Mouse (Mus musculus) subcutaneous adipose tissue, adult 2 months (tissue): ENCODE results near the gene Dusp16. TPM values are rescaled to one million over a fixed set of nuclear protein-coding genes. Genes with fewer than 3 reads are reported as not detected.

Source experiments
- polyA plus RNA-seq: library from polyadenylated mRNA; depleted of rRNA; stranded (reverse); fragments of >200 nt; gene quantifications from 2 replicates; pipeline ENCODE4 v1.2.3, GENCODE M21; 2012; ENCODE audit warnings: low replicate concordance; rRNA removed

Dusp16 gene
- 10.2 and 20.2 TPM in 2 replicates for polyA plus RNA-seq

DNA sequence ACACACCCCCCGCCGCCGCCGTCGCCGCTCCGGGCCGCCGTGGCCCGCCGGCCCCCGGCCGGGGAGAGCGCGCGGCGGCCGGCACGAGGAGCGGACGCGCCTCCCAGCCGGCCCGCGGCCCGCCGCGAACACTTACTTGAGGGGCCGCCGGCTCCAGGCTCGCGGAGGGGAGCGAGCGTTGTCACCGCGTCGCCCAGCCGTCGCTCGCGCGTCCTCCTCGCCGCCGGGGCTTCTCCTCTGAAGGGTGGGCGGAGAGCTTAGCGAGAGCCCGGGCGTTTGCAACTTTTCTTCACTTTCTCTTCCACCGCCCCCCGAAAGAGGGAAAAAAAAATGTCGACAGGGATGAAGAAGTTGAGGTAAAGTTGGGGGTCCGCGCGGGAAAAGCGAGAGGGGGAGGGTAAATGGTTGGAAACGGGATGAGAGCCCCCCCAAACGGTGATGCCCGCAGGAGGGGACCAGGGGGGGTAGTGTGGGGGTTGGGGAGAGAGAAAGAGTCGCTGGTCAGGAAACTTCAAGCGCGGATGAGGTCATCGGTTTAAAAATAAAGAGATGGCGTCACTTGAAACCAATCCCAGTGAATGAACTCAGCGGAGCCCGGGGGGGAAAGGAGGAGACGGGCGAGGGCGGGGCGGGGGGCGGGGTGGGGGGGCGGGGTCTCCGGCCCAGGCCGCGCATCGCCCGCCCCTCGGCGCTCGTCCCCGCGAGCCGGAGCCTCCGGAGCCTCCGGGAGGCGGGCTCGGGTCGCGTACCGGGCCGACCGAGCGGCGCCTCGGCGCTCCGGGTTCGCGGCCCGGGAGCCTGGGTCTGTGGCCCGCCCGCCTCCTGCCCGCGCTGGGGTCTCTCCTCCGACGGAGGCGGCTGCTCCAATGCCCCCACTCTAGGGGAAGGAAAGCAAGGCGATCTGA is at the start of gene Dusp16:
Gene Dusp16 (minus strand): TSS at position 485 of the 905 bp plus-strand sequence.

DNA sequence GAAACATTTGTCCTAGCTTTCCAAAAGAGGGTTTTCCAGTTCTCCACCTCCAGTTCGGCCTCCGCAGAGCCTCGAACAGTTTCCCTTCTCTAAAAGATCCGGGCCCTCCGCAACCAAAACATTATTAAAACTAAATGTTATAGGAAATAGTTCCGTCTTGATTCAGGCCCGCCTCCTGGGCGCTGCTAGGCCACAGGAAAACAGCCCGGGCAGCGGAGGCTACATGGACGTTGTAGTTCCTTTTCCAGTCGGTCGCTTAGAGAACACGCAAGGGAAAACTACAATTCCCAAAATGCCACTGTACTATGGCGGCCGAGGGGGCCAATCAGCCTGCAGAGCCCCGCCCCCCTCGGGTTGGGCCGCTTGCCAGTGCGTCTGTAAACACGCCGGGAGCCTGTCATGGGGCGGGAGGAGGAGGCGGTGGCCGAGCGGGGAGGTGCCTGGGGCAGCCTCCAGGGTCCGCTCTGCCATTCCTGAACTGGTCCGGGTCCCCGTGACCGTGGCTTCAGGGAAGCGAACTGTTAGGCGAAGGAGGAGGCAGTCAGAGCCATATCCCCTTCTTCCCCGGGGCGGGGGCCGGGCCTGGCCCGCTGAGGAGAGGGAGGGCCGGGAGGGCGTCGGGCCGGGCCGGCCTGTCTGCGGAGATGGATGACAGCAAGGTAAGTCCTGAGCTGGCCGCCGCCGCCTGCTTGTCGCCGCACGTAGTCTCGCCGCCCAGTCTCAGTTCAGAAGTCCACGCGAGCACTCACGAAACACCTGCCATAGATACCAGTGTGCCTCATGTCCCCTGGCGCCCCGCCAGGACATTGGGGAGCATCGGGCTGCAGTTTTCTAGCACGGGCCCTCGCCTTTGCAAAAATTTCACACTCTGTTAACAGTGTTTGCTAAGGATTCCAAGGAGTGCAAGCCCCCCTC is 37.6 kb upstream of the Dusp16 start, which contains the start of gene Crebl2:
Gene Crebl2 (plus strand): TSS at position 369 of the 915 bp plus-strand sequence.

Other genes starting within 250 kb of the Dusp16 start
- 31.3 and 36.1 TPM in 2 replicates for gene Lrp6, start 225.7 kb downstream of the Dusp16 start, polyA plus RNA-seq
- 7.6 and 11.6 TPM in 2 replicates for gene Mansc1, start 160.1 kb downstream of the Dusp16 start, polyA plus RNA-seq
- gene Borcs5, start 153.1 kb downstream of the Dusp16 start, polyA plus RNA-seq = 15.2 and 16.3 TPM in 2 replicates
- 13.8 and 21.6 TPM in 2 replicates for gene Crebl2, start 37.5 kb upstream of the Dusp16 start, polyA plus RNA-seq
- gene Gpr19, start 106.0 kb upstream of the Dusp16 start, polyA plus RNA-seq = 8.0 and 8.1 TPM in 2 replicates
- gene Cdkn1b, start 127.8 kb upstream of the Dusp16 start, polyA plus RNA-seq = 12.3 and 25.4 TPM in 2 replicates
- 3.3 and 4.4 TPM in 2 replicates for gene Apold1, start 189.1 kb upstream of the Dusp16 start, polyA plus RNA-seq
- gene Ddx47, start 219.0 kb upstream of the Dusp16 start, polyA plus RNA-seq = 37.1 and 55.9 TPM in 2 replicates